Mouse (Mus musculus) B cell, adult (primary cell): ENCODE results near the gene Srp54b. TPM values are rescaled to one million over a fixed set of nuclear protein-coding genes. Genes with fewer than 3 reads are reported as not detected.

ENCODE experiments used
- total RNA-seq: library from RNA; stranded (reverse); gene quantifications from 4 replicates; pipeline ENCODE4 v1.2.4, GENCODE M21; 2023; ENCODE audit not compliant: inconsistent age

Srp54b gene
- total RNA-seq, result 30.4 to 49.8 TPM (median 39.3 TPM) in 4 replicates

DNA sequence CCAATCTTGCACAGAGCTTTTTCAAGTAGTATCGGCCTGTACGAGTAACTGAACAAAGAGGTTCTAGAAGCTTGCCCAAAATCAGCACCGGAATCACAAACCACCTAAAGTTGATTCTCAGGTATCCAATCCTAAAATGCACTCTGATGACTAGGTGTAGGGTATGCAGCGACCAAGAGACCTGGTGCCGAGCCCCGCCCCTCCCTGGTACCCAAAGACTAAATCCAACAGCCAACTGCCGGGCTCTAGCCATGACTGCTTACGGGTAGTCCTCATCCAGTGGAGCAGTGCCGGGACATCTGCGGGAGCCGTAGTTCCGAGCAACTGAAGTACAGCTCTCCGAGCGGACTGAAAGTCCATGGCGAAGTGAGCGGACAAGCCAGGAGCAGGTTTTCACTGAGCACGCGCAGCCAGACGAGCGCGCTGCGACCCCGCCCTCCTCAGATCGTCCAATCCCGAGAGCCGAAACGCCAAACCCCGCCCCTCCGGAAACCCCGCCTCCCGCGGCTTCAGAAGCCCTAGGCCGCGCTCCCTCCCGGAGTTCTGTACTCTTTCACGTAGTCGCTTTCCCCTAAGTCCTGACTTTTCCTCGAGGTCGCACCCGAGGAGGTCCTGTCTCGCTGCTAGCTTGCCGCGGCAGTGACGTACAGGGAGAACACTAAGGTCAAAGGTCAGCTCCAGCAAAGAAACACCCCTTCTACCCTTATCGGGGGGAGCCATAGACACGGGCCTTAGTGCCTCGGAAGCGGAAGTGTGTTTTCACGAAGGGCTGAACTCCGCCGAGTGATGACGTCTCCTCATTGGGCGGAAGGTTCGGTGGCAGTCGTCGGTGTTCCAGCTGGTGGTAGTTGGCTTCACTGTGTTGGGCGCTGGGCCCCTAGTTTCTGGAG, at the start of gene Srp54b:
TSS of gene Srp54b (plus strand) at position 546 of the 890 bp plus-strand sequence.

DNA sequence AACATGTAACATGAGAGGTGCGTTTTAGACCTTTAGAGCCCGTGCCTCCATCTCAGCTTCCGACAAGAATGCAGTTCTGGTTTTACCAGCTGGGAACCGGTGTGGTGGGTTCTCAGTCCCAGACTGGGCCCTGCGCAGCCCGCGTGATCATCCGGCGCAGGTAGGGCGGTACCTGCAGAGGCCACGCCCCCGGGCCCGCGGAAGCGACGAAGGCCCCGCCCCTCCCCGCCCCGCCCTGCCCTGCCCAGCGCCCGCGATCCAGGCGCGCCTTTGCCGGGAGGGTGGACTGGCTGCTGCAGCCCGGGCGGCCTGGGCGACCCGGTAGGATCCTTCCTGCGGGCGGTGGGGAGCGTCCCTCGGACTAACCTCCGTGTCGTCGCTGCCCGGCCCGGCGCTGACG, 30.7 kb upstream of the Srp54b start, which contains the start of gene Fam177a:
TSS of gene Fam177a (plus strand) at position 228 of the 400 bp plus-strand sequence.

DNA sequence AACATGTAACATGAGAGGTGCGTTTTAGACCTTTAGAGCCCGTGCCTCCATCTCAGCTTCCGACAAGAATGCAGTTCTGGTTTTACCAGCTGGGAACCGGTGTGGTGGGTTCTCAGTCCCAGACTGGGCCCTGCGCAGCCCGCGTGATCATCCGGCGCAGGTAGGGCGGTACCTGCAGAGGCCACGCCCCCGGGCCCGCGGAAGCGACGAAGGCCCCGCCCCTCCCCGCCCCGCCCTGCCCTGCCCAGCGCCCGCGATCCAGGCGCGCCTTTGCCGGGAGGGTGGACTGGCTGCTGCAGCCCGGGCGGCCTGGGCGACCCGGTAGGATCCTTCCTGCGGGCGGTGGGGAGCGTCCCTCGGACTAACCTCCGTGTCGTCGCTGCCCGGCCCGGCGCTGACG, 44.4 kb downstream of the Srp54b start, which contains the start of gene 1700047I17Rik2:
TSS of gene 1700047I17Rik2 (plus strand) at position 287 of the 400 bp plus-strand sequence.

DNA sequence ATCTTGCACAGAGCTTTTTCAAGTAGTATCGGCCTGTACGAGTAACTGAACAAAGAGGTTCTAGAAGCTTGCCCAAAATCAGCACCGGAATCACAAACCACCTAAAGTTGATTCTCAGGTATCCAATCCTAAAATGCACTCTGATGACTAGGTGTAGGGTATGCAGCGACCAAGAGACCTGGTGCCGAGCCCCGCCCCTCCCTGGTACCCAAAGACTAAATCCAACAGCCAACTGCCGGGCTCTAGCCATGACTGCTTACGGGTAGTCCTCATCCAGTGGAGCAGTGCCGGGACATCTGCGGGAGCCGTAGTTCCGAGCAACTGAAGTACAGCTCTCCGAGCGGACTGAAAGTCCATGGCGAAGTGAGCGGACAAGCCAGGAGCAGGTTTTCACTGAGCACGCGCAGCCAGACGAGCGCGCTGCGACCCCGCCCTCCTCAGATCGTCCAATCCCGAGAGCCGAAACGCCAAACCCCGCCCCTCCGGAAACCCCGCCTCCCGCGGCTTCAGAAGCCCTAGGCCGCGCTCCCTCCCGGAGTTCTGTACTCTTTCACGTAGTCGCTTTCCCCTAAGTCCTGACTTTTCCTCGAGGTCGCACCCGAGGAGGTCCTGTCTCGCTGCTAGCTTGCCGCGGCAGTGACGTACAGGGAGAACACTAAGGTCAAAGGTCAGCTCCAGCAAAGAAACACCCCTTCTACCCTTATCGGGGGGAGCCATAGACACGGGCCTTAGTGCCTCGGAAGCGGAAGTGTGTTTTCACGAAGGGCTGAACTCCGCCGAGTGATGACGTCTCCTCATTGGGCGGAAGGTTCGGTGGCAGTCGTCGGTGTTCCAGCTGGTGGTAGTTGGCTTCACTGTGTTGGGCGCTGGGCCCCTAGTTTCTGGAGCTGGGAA, 75.0 kb downstream of the Srp54b start, which contains the start of gene Srp54c:
TSS of gene Srp54c (plus strand) at position 543 of the 894 bp plus-strand sequence.

Other genes starting within 250 kb of the Srp54b start
- gene Gm20403, start 168.6 kb upstream of the Srp54b start, total RNA-seq, result not detected in 4 replicates
- gene Baz1a, start 140.8 kb upstream of the Srp54b start, total RNA-seq, result 252 to 283 TPM (median 268 TPM) in 4 replicates
- gene 2700097O09Rik, start 75.0 kb upstream of the Srp54b start, total RNA-seq, result 7.3 to 9.7 TPM (median 7.8 TPM) in 4 replicates
- gene Srp54a, start 74.8 kb upstream of the Srp54b start, total RNA-seq, result 67.9 to 78.7 TPM (median 77.6 TPM) in 4 replicates
- 4.3 TPM in 1 of 4 replicates, not detected in the others for gene Fam177a, start 30.6 kb upstream of the Srp54b start, total RNA-seq
- gene 1700047I17Rik2, start 44.5 kb downstream of the Srp54b start, total RNA-seq, result 4.9 to 12.6 TPM (median 9.7 TPM) in 4 replicates
- 24.4 to 29.6 TPM (median 29.4 TPM) in 4 replicates for gene Srp54c, start 75.1 kb downstream of the Srp54b start, total RNA-seq
- gene 1110008L16Rik, start 144.5 kb downstream of the Srp54b start, total RNA-seq, result 10.4 to 12.7 TPM (median 11.2 TPM) in 4 replicates
- gene Ppp2r3c, start 147.9 kb downstream of the Srp54b start, total RNA-seq, result 19.1 to 22.7 TPM (median 21.4 TPM) in 4 replicates
- gene Psma6, start 229.1 kb downstream of the Srp54b start, total RNA-seq, result 88.5 to 110 TPM (median 105 TPM) in 4 replicates